Mouse (Mus musculus): ENCODE data around the gene 4933425L06Rik. TPM values are rescaled to one million over a fixed set of nuclear protein-coding genes. Genes with fewer than 3 reads are reported as not detected.

4933425L06Rik gene
- total RNA-seq, 2 experiments from 2014 or later: not detected

- TF ChIP-seq CTCF (IDR thresholded peaks at IDR 0.05): no peak
- no peak for DNase-seq
- intact Hi-C loops (cut with DNase I): no loop called here
- Histone ChIP-seq H3K4me3 (no peak overlapping the region), H3K27ac (no peak overlapping the region)
Observed at GRCm38 (mm10) chr13:105089276-105089675, 7.4 kb downstream of the 4933425L06Rik start.

- DNase-seq: no peak
- TF ChIP-seq CTCF (IDR thresholded peaks at IDR 0.05): no peak
- Histone ChIP-seq H3K27ac (no peak overlapping the region), H3K4me3 (no peak overlapping the region)
- intact Hi-C loops (cut with DNase I): no loop called here
Observed at GRCm38 (mm10) chr13:105096316-105096715, 14.4 kb downstream of the 4933425L06Rik start.

GRCm38 (mm10) chr13:105100705-105101104 is 18.8 kb downstream of the 4933425L06Rik start:
- no peak overlapping the region for H3K27ac ChIP-seq
- TF ChIP-seq CTCF (IDR thresholded peaks at IDR 0.05): no peak
- intact Hi-C loops (cut with DNase I): no loop called here
- no peak overlapping the region for H3K4me3 ChIP-seq
- no peak for DNase-seq

DNA sequence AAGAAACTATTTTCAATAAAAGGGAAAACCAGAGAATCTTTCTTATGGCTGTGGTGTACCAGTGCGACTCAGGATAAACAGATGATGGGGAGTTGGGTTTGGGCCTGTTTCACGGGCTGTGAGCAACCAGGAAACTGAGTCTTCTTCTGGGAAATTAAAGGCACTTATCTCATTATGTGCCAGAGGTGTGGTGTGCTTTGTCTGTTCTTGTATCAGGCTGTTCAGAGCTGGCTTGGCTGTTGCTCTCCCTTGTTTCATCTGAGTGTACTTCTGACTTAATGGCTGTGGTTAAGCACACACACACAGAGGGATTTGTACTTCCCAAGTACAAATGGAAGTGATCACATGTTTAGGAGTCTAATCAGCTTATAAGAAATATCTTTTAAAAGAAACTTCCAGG is 22.5 kb downstream of the 4933425L06Rik start:
- no peak for DNase-seq
- intact Hi-C loops (cut with DNase I): no loop called here
- H3K4me3 ChIP-seq: no peak overlapping the region
- H3K27ac ChIP-seq: no peak overlapping the region
- no peak for TF ChIP-seq CTCF (IDR thresholded peaks at IDR 0.05)

GRCm38 (mm10) chr13:105111599-105111998 is 29.7 kb downstream of the 4933425L06Rik start:
- TF ChIP-seq CTCF (IDR thresholded peaks at IDR 0.05): no peak
- intact Hi-C loops (cut with DNase I): no loop called here
- no peak for DNase-seq
- H3K4me3 ChIP-seq: no peak overlapping the region
- no peak overlapping the region for H3K27ac ChIP-seq

DNA sequence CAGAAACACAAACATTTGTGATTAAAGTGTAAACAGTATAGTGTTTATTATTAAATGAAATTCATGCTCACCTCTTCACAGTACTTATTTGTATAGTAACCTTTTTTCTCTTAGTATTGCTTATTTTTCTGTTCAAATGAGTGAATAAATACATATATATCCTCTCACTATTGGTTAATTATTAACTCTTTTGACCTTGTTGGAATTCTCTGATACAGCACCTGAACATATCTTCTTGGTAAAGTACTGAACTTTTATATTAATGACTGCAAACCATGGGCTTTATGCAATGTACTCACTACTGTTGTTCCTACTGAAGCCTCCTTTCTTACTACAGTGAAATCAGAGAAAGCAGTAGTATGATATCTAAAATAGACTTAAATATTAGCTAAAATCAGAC is 39.7 kb downstream of the 4933425L06Rik start:
- no peak overlapping the region for H3K27ac ChIP-seq
- no peak for DNase-seq
- no peak overlapping the region for H3K4me3 ChIP-seq
- intact Hi-C loops (cut with DNase I): no loop called here
- no peak for TF ChIP-seq CTCF (IDR thresholded peaks at IDR 0.05)

DNA sequence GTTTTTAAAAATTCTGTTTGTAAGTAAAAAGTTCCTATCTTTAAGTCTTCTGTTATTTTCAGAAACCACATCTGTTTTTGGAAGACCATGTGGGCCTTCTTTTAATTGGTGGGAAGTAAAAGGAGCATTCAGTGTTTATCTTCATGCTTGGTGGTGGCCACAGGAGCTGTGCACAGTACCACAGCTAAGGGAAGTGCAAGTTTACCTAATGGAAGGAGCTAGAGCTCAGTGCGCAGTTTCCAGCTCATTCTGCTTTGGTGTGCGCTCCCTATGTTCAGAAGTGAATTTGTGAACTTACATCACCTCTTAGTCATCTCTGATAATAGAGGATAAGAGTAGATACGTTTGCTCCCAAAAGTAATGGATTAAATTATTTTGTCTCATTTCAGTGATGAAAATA is 40.2 kb downstream of the 4933425L06Rik start:
- no peak for DNase-seq
- Histone ChIP-seq H3K4me3 (no peak overlapping the region), H3K27ac (no peak overlapping the region)
- intact Hi-C loops (cut with DNase I): no loop called here
- no peak for TF ChIP-seq CTCF (IDR thresholded peaks at IDR 0.05)

- no peak overlapping the region for H3K4me3 ChIP-seq
- intact Hi-C loops (cut with DNase I): no loop called here
- no peak for DNase-seq
- H3K27ac ChIP-seq: no peak overlapping the region
- TF ChIP-seq CTCF (IDR thresholded peaks at IDR 0.05): no peak
Observed at GRCm38 (mm10) chr13:105130080-105130479, 48.2 kb downstream of the 4933425L06Rik start.

GRCm38 (mm10) chr13:105132370-105132769 is 50.4 kb downstream of the 4933425L06Rik start:
- no peak overlapping the region for H3K27ac ChIP-seq
- no peak for DNase-seq
- intact Hi-C loops (cut with DNase I): no loop called here
- no peak for TF ChIP-seq CTCF (IDR thresholded peaks at IDR 0.05)
- no peak overlapping the region for H3K4me3 ChIP-seq

- Histone ChIP-seq H3K4me3 (no peak overlapping the region), H3K27ac (no peak overlapping the region)
- no peak for DNase-seq
- intact Hi-C loops (cut with DNase I): no loop called here
- no peak for TF ChIP-seq CTCF (IDR thresholded peaks at IDR 0.05)
Observed at GRCm38 (mm10) chr13:105132776-105133175, 50.9 kb downstream of the 4933425L06Rik start.

DNA sequence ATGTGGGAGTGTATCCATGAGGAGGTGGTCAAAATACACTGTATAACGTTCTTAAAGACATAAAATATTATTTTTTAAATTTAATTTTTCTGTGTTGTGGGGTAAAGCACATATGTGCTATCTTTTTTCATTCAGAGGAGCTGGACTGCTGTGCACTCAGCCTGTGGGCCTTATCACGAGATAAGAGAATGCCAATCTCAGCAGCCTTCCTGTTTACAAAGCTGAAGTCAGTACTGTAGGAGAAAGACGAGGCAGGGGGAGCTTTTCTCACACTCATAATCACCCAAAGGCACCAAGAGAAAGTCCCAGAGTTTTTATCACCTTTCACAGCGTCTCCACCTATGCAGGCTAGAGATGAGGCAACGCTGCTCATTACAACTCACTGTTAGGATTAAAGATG is 52.5 kb downstream of the 4933425L06Rik start:
- no peak for DNase-seq
- no peak overlapping the region for H3K4me3 ChIP-seq
- H3K27ac ChIP-seq: no peak overlapping the region
- intact Hi-C loops (cut with DNase I): no loop called here
- TF ChIP-seq CTCF (IDR thresholded peaks at IDR 0.05): no peak

DNA sequence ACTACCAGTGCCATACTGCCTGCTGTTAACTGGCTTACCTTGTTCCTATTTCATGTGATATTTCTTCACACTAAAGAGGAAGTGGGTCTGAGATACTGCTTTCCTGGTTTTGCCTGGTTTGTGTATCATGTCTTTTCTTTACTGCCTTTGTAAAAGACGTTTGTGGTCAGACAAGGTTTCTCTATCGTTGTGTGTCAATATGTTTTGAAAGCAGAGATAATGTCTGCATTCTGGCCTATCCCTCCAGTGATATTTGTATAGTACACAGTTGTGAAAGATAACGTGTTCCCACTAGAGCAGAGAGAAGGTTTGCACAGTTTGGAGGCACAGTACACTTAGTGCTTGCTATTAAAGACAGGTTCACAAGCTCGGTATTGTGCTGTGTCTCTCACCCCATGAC is 58.0 kb downstream of the 4933425L06Rik start:
- no peak for DNase-seq
- intact Hi-C loops (cut with DNase I): no loop called here
- TF ChIP-seq CTCF (IDR thresholded peaks at IDR 0.05): no peak
- Histone ChIP-seq H3K4me3 (no peak overlapping the region), H3K27ac (no peak overlapping the region)

- Histone ChIP-seq H3K4me3 (no peak overlapping the region), H3K27ac (no peak overlapping the region)
- TF ChIP-seq CTCF (IDR thresholded peaks at IDR 0.05): no peak
- intact Hi-C loops (cut with DNase I): no loop called here
- no peak for DNase-seq
Observed at GRCm38 (mm10) chr13:105146827-105147226, 64.9 kb downstream of the 4933425L06Rik start.

DNA sequence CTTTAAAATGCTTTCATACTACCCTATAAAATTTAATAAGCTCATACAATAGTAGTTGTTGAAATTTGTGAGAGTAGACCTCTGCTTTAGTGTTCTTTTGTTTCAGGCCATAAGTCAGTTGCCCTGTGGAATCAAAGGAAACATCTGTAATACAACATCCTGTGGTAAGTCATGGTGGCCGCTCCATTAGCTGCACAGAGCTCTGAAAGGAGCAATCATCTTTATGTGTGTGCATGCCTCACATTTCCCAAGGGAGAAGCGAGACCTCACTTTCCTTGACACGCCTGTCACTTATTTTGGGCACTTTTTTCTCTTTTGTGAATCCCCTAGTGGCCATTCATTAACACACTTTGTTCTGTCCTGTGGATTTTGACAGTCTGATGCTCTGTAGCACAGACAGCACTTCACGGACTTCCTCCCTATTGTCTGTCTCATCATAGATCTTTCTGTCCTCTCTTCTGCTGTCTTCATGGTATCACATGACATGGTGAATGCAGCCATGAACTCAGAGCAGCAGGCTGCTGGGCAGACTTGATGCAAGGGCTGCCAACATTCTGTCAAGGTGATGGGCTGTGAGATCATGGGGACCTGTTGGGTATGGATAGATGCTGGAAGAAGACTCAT is 66.0 kb downstream of the 4933425L06Rik start:
- Histone ChIP-seq H3K27ac (no peak overlapping the region), H3K4me3 (no peak overlapping the region)
- no peak for TF ChIP-seq CTCF (IDR thresholded peaks at IDR 0.05)
- intact Hi-C loops (cut with DNase I): no loop called here
- no peak for DNase-seq

All from gastrocnemius, adult 2 months (tissue).